Mouse (Mus musculus): ENCODE data around the gene Serpina3a. TPM values are rescaled to one million over a fixed set of nuclear protein-coding genes. Genes with fewer than 3 reads are reported as not detected.

Gene Serpina3a
- total and polyA plus RNA-seq, 3 experiments: not detected

DNA sequence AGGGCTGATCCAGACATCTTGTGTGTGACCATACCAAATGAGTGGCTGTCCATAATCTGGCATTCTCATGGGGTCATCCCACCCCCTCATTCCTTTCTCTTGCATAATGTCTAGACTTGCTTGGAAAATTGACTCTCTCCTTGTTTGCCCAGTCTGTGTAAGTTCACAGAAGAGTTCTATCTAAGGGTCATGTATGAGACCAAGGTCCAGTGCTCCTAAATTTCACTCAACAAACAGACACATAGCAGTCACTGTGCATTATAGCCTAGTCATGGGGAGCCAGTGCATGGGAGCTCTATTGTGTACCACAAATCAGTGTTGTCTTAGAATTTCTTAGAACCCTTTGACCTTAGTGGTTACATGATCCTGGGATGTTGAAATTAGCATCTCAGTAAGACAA lies 5.6 kb upstream of the Serpina3a start:
- Histone ChIP-seq H3K79me2 (replicated peaks; ENCODE audit: control insufficient read depth, insufficient read depth, low read length) (no peaks in the 10 kb centered on the region), H3K4me1 (ENCODE audit: control insufficient read depth, insufficient read depth, low read length) (no peaks in the 10 kb centered on the region), H3K4me3 (no peak overlapping the region), H3K27ac (no peak overlapping the region), H3K36me3 (ENCODE audit: control insufficient read depth, insufficient read depth, low read length) (no peaks in the 10 kb centered on the region), H3K9ac (ENCODE audit: low read depth, low read length) (no peak overlapping the region), H3K27me3 (ENCODE audit: control insufficient read depth, insufficient read depth, low read length) (no peaks in the 10 kb centered on the region)
- TF ChIP-seq EP300 (IDR thresholded peaks at IDR 0.05; ENCODE audit: insufficient read depth, low read depth, low read length) (no peak), POLR2A (IDR thresholded peaks at IDR 0.05; ENCODE audit: insufficient read depth, low read depth, low read length) (no peak)
- intact Hi-C loops (cut with DNase I): no loop called here
- no peak for DNase-seq

- no peak overlapping the region for H3K4me3 ChIP-seq
- H3K27me3 ChIP-seq (ENCODE audit: control insufficient read depth, insufficient read depth, low read length): no peaks in the 10 kb centered on the region
- H3K9ac ChIP-seq (ENCODE audit: low read depth, low read length): no peak overlapping the region
- TF ChIP-seq CTCF (IDR thresholded peaks at IDR 0.05): no peak
- no peak for TF ChIP-seq EP300 (IDR thresholded peaks at IDR 0.05; ENCODE audit: insufficient read depth, low read depth, low read length)
- no peak for TF ChIP-seq POLR2A (IDR thresholded peaks at IDR 0.05; ENCODE audit: insufficient read depth, low read depth, low read length)
- 71% methylated on average over 2 of the region's 2 CpGs for WGBS
- no peak for DNase-seq
- no peaks in the 10 kb centered on the region for H3K36me3 ChIP-seq (ENCODE audit: control insufficient read depth, insufficient read depth, low read length)
- no peaks in the 10 kb centered on the region for H3K79me2 ChIP-seq (replicated peaks; ENCODE audit: control insufficient read depth, insufficient read depth, low read length)
- intact Hi-C loops (cut with DNase I): no loop called here
- H3K4me1 ChIP-seq (ENCODE audit: control insufficient read depth, insufficient read depth, low read length): no peaks in the 10 kb centered on the region
- no peak overlapping the region for H3K27ac ChIP-seq
Measured at GRCm38 (mm10) chr12:104108507-104108906, 4.0 kb upstream of the Serpina3a start.

DNA sequence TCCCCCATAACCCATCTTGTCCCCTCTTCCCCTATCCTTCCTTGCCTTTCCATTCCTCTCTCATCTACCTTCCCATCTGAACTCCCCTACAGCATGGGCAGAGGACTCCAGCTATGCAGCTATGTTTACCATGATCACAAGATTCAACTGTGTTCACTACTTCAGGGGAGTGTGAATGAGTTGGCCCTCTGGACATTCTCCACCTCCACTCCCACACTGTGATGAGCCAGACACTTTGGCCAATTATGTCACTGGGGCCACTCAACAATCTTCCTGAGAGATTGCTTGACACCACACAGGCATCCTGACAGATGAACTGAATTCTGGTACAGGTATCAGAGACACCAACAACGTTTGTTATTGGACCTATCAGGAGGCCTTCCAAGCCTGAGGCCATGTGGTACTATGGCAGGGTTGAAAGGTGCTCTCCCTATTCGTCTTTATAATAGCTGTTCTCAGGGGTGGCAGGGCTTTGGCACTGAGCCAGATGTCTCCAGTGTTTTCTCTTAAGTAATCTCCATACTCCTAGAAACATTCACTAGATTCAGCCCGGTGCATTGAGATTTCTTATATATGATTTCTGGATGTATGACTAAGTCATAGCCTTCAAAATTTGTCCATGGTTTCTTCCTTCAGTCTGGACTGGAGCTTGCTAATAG lies 2.5 kb downstream of the Serpina3a start:
- H3K36me3 ChIP-seq (ENCODE audit: control insufficient read depth, insufficient read depth, low read length): no peaks in the 10 kb centered on the region
- no peak overlapping the region for H3K9ac ChIP-seq (ENCODE audit: low read depth, low read length)
- no peaks in the 10 kb centered on the region for H3K79me2 ChIP-seq (replicated peaks; ENCODE audit: control insufficient read depth, insufficient read depth, low read length)
- H3K27me3 ChIP-seq (ENCODE audit: control insufficient read depth, insufficient read depth, low read length): no peaks in the 10 kb centered on the region
- WGBS: 34% methylated on average over 3 of the region's 3 CpGs
- no peak for DNase-seq
- H3K4me1 ChIP-seq (ENCODE audit: control insufficient read depth, insufficient read depth, low read length): no peaks in the 10 kb centered on the region
- no peak for TF ChIP-seq POLR2A (IDR thresholded peaks at IDR 0.05; ENCODE audit: insufficient read depth, low read depth, low read length)
- TF ChIP-seq EP300 (IDR thresholded peaks at IDR 0.05; ENCODE audit: insufficient read depth, low read depth, low read length): no peak
- no peak for TF ChIP-seq CTCF (IDR thresholded peaks at IDR 0.05)
- no peak overlapping the region for H3K27ac ChIP-seq
- no peak overlapping the region for H3K4me3 ChIP-seq
- intact Hi-C loops (cut with DNase I): no loop called here

GRCm38 (mm10) chr12:104123097-104123496 lies 10.6 kb downstream of the Serpina3a start:
- 27% methylated on average over 1 of the region's 1 CpGs for WGBS
- H3K27me3 ChIP-seq (ENCODE audit: control insufficient read depth, insufficient read depth, low read length): no peaks in the 10 kb centered on the region
- DNase-seq: no peak

DNA sequence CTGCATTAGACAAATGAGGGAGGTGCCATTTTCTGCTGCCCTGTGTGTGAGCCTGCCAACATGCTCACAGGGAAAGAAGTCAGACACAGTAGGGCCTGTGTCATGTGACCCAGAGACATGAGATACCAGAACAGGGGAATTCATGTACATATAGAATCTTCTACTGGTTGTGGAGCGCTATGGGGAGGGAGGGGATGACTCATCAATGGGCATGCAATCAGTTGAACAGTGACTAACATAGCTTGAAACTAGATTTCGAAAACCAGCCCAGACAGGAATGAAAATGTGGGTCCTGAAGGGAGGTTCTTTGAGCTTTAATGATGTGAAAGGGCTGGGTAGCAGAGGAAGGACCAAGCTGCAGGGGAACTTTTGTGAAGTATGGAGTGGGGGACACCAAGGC lies 11.5 kb downstream of the Serpina3a start:
- Histone ChIP-seq H3K36me3 (ENCODE audit: control insufficient read depth, insufficient read depth, low read length) (no peaks in the 10 kb centered on the region), H3K79me2 (replicated peaks; ENCODE audit: control insufficient read depth, insufficient read depth, low read length) (no peaks in the 10 kb centered on the region), H3K27me3 (ENCODE audit: control insufficient read depth, insufficient read depth, low read length) (no peaks in the 10 kb centered on the region), H3K4me3 (no peak overlapping the region), H3K9ac (ENCODE audit: low read depth, low read length) (no peak overlapping the region), H3K27ac (no peak overlapping the region), H3K4me1 (ENCODE audit: control insufficient read depth, insufficient read depth, low read length) (peaks cover 2% of the 10 kb centered on the region)
- 86% methylated on average over 2 of the region's 2 CpGs for WGBS
- intact Hi-C loops (cut with DNase I): no loop called here
- no peak for DNase-seq
- no peak for TF ChIP-seq CTCF (IDR thresholded peaks at IDR 0.05)
- TF ChIP-seq POLR2A (IDR thresholded peaks at IDR 0.05; ENCODE audit: insufficient read depth, low read depth, low read length): no peak
- TF ChIP-seq EP300 (IDR thresholded peaks at IDR 0.05; ENCODE audit: insufficient read depth, low read depth, low read length): no peak

More at GRCm38 (mm10) chr12:104123097-104123496, 10.6 kb downstream of the Serpina3a start:
- no peak overlapping the region for H3K9ac ChIP-seq (ENCODE audit: low read depth, low read length)
- H3K36me3 ChIP-seq (ENCODE audit: control insufficient read depth, insufficient read depth, low read length): no peaks in the 10 kb centered on the region
- H3K79me2 ChIP-seq (replicated peaks; ENCODE audit: control insufficient read depth, insufficient read depth, low read length): no peaks in the 10 kb centered on the region
- H3K4me3 ChIP-seq: no peak overlapping the region
- no peak for TF ChIP-seq CTCF (IDR thresholded peaks at IDR 0.05)
- TF ChIP-seq POLR2A (IDR thresholded peaks at IDR 0.05; ENCODE audit: insufficient read depth, low read depth, low read length): no peak
- TF ChIP-seq EP300 (IDR thresholded peaks at IDR 0.05; ENCODE audit: insufficient read depth, low read depth, low read length): no peak
- no peak overlapping the region for H3K27ac ChIP-seq
- intact Hi-C loops (cut with DNase I): no loop called here
- peaks cover 2% of the 10 kb centered on the region for H3K4me1 ChIP-seq (ENCODE audit: control insufficient read depth, insufficient read depth, low read length)

GRCm38 (mm10) chr12:104125021-104125560 lies 12.6 kb downstream of the Serpina3a start:
- DNase-seq: no peak
- TF ChIP-seq EP300 (IDR thresholded peaks at IDR 0.05; ENCODE audit: insufficient read depth, low read depth, low read length) (no peak), CTCF (IDR thresholded peaks at IDR 0.05) (no peak), POLR2A (IDR thresholded peaks at IDR 0.05; ENCODE audit: insufficient read depth, low read depth, low read length) (no peak)
- intact Hi-C loops (cut with DNase I): no loop called here
- H3K9ac ChIP-seq (ENCODE audit: low read depth, low read length): no peak overlapping the region
- peaks cover 2% of the 10 kb centered on the region for H3K4me1 ChIP-seq (ENCODE audit: control insufficient read depth, insufficient read depth, low read length)
- 28% methylated on average over 5 of the region's 5 CpGs for WGBS
- no peaks in the 10 kb centered on the region for H3K27me3 ChIP-seq (ENCODE audit: control insufficient read depth, insufficient read depth, low read length)
- H3K79me2 ChIP-seq (replicated peaks; ENCODE audit: control insufficient read depth, insufficient read depth, low read length): no peaks in the 10 kb centered on the region
- H3K27ac ChIP-seq: no peak overlapping the region
- no peaks in the 10 kb centered on the region for H3K36me3 ChIP-seq (ENCODE audit: control insufficient read depth, insufficient read depth, low read length)
- no peak overlapping the region for H3K4me3 ChIP-seq

All from heart, adult 2 months (tissue).